Mouse (Mus musculus): ENCODE results near the gene Nle1.

- TF ChIP-seq POLR2A (IDR thresholded peaks at IDR 0.05; ENCODE audit: insufficient read length, low read depth) (no peak), TCF3 (IDR thresholded peaks at IDR 0.05; ENCODE audit: insufficient read length, low read depth) (no peak), POLR2AphosphoS2 (IDR thresholded peaks at IDR 0.05; ENCODE audit: insufficient read length, low read depth) (no peak)
These were observed 44.7 kb upstream of the Nle1 start for GRCm38 (mm10) chr11:82952612-82953542.
